Mouse (Mus musculus): ENCODE measurements around the gene Sh3glb2.
A peak's percentile ranks its signal among the peaks of the same experiment; 100 is the strongest.

The Sh3glb2 gene

GRCm38 (mm10) chr2:30342061-30342460 is 17.1 kb downstream of the Sh3glb2 start:
- DNase-seq (ENCODE audit: low spot score) = no peak

- peak; percentile 39 for DNase-seq (ENCODE audit: low spot score)
These were observed 22.0 kb downstream of the Sh3glb2 start for GRCm38 (mm10) chr2:30337179-30337578.

- DNase-seq (ENCODE audit: low spot score) = no peak
These were observed 22.8 kb downstream of the Sh3glb2 start for GRCm38 (mm10) chr2:30336174-30336915.

GRCm38 (mm10) chr2:30335324-30335723 is 23.8 kb downstream of the Sh3glb2 start:
- no peak for DNase-seq (ENCODE audit: low spot score)

GRCm38 (mm10) chr2:30328791-30329190 is 30.3 kb downstream of the Sh3glb2 start:
- DNase-seq (ENCODE audit: low spot score) = no peak

GRCm38 (mm10) chr2:30327276-30327675 is 31.9 kb downstream of the Sh3glb2 start:
- DNase-seq (ENCODE audit: low spot score) = no peak

- no peak for DNase-seq (ENCODE audit: low spot score)
These were observed 33.8 kb downstream of the Sh3glb2 start for GRCm38 (mm10) chr2:30325296-30325695.

- no peak for DNase-seq (ENCODE audit: low spot score)
These were observed 36.0 kb downstream of the Sh3glb2 start for GRCm38 (mm10) chr2:30323111-30323510.

- DNase-seq (ENCODE audit: low spot score) = no peak
These were observed 39.9 kb downstream of the Sh3glb2 start for GRCm38 (mm10) chr2:30319260-30319659.

- DNase-seq (ENCODE audit: low spot score) = no peak
These were observed 42.2 kb downstream of the Sh3glb2 start for GRCm38 (mm10) chr2:30316955-30317354.

GRCm38 (mm10) chr2:30316136-30316535 is 43.0 kb downstream of the Sh3glb2 start:
- no peak for DNase-seq (ENCODE audit: low spot score)

GRCm38 (mm10) chr2:30311481-30311880 is 47.7 kb downstream of the Sh3glb2 start:
- DNase-seq (ENCODE audit: low spot score) = no peak

- no peak for DNase-seq (ENCODE audit: low spot score)
These were observed 49.8 kb downstream of the Sh3glb2 start for GRCm38 (mm10) chr2:30309351-30309750.

- no peak for DNase-seq (ENCODE audit: low spot score)
These were observed 53.0 kb downstream of the Sh3glb2 start for GRCm38 (mm10) chr2:30306087-30306486.

- no peak for DNase-seq (ENCODE audit: low spot score)
These were observed 59.2 kb downstream of the Sh3glb2 start for GRCm38 (mm10) chr2:30299966-30300365.

- DNase-seq (ENCODE audit: low spot score) = no peak
These were observed 59.6 kb downstream of the Sh3glb2 start for GRCm38 (mm10) chr2:30299525-30299924.
